Mouse (Mus musculus): ENCODE measurements at regions not wholly inside any gene's neighbourhood (a gene's known extent, or its start where the extent isn't known, plus 50 kb on each side); places are given as distances from the start of the nearest gene placed in this dataset.

- no peak for ATAC-seq (ENCODE audit: low FRiP score)
- H3K4me1 ChIP-seq (ENCODE audit: insufficient read depth, low read length), result no peaks in the 10 kb centered on the region
- H3K4me2 ChIP-seq (ENCODE audit: low read depth, low read length, poor library complexity, severe bottlenecking), result no peak overlapping the region
- H3K4me3 ChIP-seq (ENCODE audit: low read depth, low read length), result no peak overlapping the region
- no peaks in the 10 kb centered on the region for H3K9me3 ChIP-seq (ENCODE audit: low read length)
- no peak overlapping the region for H3K27ac ChIP-seq (ENCODE audit: low read depth, low read length)
- WGBS, result 84% methylated on average over 2 of the region's 2 CpGs
- no peak for TF ChIP-seq CTCF (IDR thresholded peaks at IDR 0.05)
- no peaks in the 10 kb centered on the region for H3K36me3 ChIP-seq (ENCODE audit: insufficient read depth, low read length)
- H3K27me3 ChIP-seq (ENCODE audit: insufficient read depth, low read length), result no peaks in the 10 kb centered on the region
- DNase-seq (ENCODE audit: low spot score), result no peak
- no peak overlapping the region for H3K9ac ChIP-seq (replicated peaks; ENCODE audit: low read length, poor library complexity, severe bottlenecking)
Observed at GRCm38 (mm10) chr12:12030039-12030550, 231.8 kb upstream of the Fam49a start.

GRCm38 (mm10) chr12:12034521-12034920 is 227.4 kb upstream of the Fam49a start:
- DNase-seq (ENCODE audit: low spot score) (no peak), ATAC-seq (ENCODE audit: low FRiP score) (no peak)
- Histone ChIP-seq H3K4me3 (ENCODE audit: low read depth, low read length) (no peak overlapping the region), H3K27ac (ENCODE audit: low read depth, low read length) (no peak overlapping the region), H3K4me1 (ENCODE audit: insufficient read depth, low read length) (no peaks in the 10 kb centered on the region), H3K9ac (replicated peaks; ENCODE audit: low read length, poor library complexity, severe bottlenecking) (no peak overlapping the region), H3K4me2 (ENCODE audit: low read depth, low read length, poor library complexity, severe bottlenecking) (no peak overlapping the region), H3K9me3 (ENCODE audit: low read length) (no peaks in the 10 kb centered on the region), H3K36me3 (ENCODE audit: insufficient read depth, low read length) (no peaks in the 10 kb centered on the region), H3K27me3 (ENCODE audit: insufficient read depth, low read length) (no peaks in the 10 kb centered on the region)
- no peak for TF ChIP-seq CTCF (IDR thresholded peaks at IDR 0.05)

GRCm38 (mm10) chr12:12039217-12039616 is 222.7 kb upstream of the Fam49a start:
- ATAC-seq (ENCODE audit: low FRiP score), result no peak
- WGBS, result 90% methylated on average over 1 of the region's 1 CpGs
- TF ChIP-seq CTCF (IDR thresholded peaks at IDR 0.05), result no peak

GRCm38 (mm10) chr12:12062215-12062614 is 199.7 kb upstream of the Fam49a start:
- no peak for TF ChIP-seq CTCF (IDR thresholded peaks at IDR 0.05)
- Histone ChIP-seq H3K4me2 (ENCODE audit: low read depth, low read length, poor library complexity, severe bottlenecking) (no peak overlapping the region), H3K9me3 (ENCODE audit: low read length) (no peaks in the 10 kb centered on the region), H3K27me3 (ENCODE audit: insufficient read depth, low read length) (no peaks in the 10 kb centered on the region), H3K4me1 (ENCODE audit: insufficient read depth, low read length) (no peaks in the 10 kb centered on the region), H3K4me3 (ENCODE audit: low read depth, low read length) (no peak overlapping the region), H3K9ac (replicated peaks; ENCODE audit: low read length, poor library complexity, severe bottlenecking) (no peak overlapping the region), H3K27ac (ENCODE audit: low read depth, low read length) (no peak overlapping the region), H3K36me3 (ENCODE audit: insufficient read depth, low read length) (no peaks in the 10 kb centered on the region)
- ATAC-seq (ENCODE audit: low FRiP score) (no peak), DNase-seq (ENCODE audit: low spot score) (no peak)
- 91% methylated on average over 4 of the region's 4 CpGs for WGBS

More at GRCm38 (mm10) chr12:12039217-12039616, 222.7 kb upstream of the Fam49a start:
- H3K9ac ChIP-seq (replicated peaks; ENCODE audit: low read length, poor library complexity, severe bottlenecking), result no peak overlapping the region
- H3K4me3 ChIP-seq (ENCODE audit: low read depth, low read length), result no peak overlapping the region
- H3K36me3 ChIP-seq (ENCODE audit: insufficient read depth, low read length), result no peaks in the 10 kb centered on the region
- DNase-seq (ENCODE audit: low spot score), result no peak
- H3K27ac ChIP-seq (ENCODE audit: low read depth, low read length), result no peak overlapping the region
- no peak overlapping the region for H3K4me2 ChIP-seq (ENCODE audit: low read depth, low read length, poor library complexity, severe bottlenecking)
- H3K4me1 ChIP-seq (ENCODE audit: insufficient read depth, low read length), result no peaks in the 10 kb centered on the region
- H3K27me3 ChIP-seq (ENCODE audit: insufficient read depth, low read length), result no peaks in the 10 kb centered on the region
- H3K9me3 ChIP-seq (ENCODE audit: low read length), result no peaks in the 10 kb centered on the region

- peak; percentile 35 for DNase-seq (ENCODE audit: low spot score)
- H3K27me3 ChIP-seq (ENCODE audit: insufficient read depth, low read length), result no peaks in the 10 kb centered on the region
- H3K9me3 ChIP-seq (ENCODE audit: low read length), result no peaks in the 10 kb centered on the region
- H3K4me1 ChIP-seq (ENCODE audit: insufficient read depth, low read length), result no peaks in the 10 kb centered on the region
- ATAC-seq (ENCODE audit: low FRiP score), result peak; percentile 54; the same call in 1 of the 2 replicates
- H3K4me3 ChIP-seq (ENCODE audit: low read depth, low read length), result no peak overlapping the region
- TF ChIP-seq CTCF (IDR thresholded peaks at IDR 0.05), result no peak
- no peak overlapping the region for H3K9ac ChIP-seq (replicated peaks; ENCODE audit: low read length, poor library complexity, severe bottlenecking)
- no peak overlapping the region for H3K27ac ChIP-seq (ENCODE audit: low read depth, low read length)
- WGBS, result 27% methylated on average over 1 of the region's 1 CpGs
- H3K36me3 ChIP-seq (ENCODE audit: insufficient read depth, low read length), result no peaks in the 10 kb centered on the region
- no peak overlapping the region for H3K4me2 ChIP-seq (ENCODE audit: low read depth, low read length, poor library complexity, severe bottlenecking)
Observed at GRCm38 (mm10) chr12:12063910-12064309, 198.0 kb upstream of the Fam49a start.

- TF ChIP-seq CTCF (IDR thresholded peaks at IDR 0.05), result no peak
- no peak for DNase-seq (ENCODE audit: low spot score)
- 72% methylated on average over 4 of the region's 4 CpGs for WGBS
Observed at GRCm38 (mm10) chr12:12064395-12064794, 197.5 kb upstream of the Fam49a start.

More at GRCm38 (mm10) chr12:12064395-12064794, 197.5 kb upstream of the Fam49a start:
- no peaks in the 10 kb centered on the region for H3K4me1 ChIP-seq (ENCODE audit: insufficient read depth, low read length)
- H3K27me3 ChIP-seq (ENCODE audit: insufficient read depth, low read length), result no peaks in the 10 kb centered on the region
- H3K9ac ChIP-seq (replicated peaks; ENCODE audit: low read length, poor library complexity, severe bottlenecking), result no peak overlapping the region
- H3K4me2 ChIP-seq (ENCODE audit: low read depth, low read length, poor library complexity, severe bottlenecking), result no peak overlapping the region
- no peaks in the 10 kb centered on the region for H3K36me3 ChIP-seq (ENCODE audit: insufficient read depth, low read length)
- no peak for ATAC-seq (ENCODE audit: low FRiP score)
- H3K27ac ChIP-seq (ENCODE audit: low read depth, low read length), result no peak overlapping the region
- no peaks in the 10 kb centered on the region for H3K9me3 ChIP-seq (ENCODE audit: low read length)
- no peak overlapping the region for H3K4me3 ChIP-seq (ENCODE audit: low read depth, low read length)
